Mouse (Mus musculus): ENCODE data around the gene Cadm2. TPM values are rescaled to one million over a fixed set of nuclear protein-coding genes. Genes with fewer than 3 reads are reported as not detected.

Gene Cadm2
- 0.19 TPM for polyA plus RNA-seq (2017; shearing (Covaris generic))

GRCm38 (mm10) chr16:67620826-67621505 lies at the start of gene Cadm2:
Gene Cadm2, minus strand, starts transcription at chr16:67620908.

Measured in effector memory CD4-positive, alpha-beta T cell, adult 5 months (primary cell).